Mouse (Mus musculus): Measurements from ENCODE around the gene Adamtsl5. TPM values are rescaled to one million over a fixed set of nuclear protein-coding genes. Genes with fewer than 3 reads are reported as not detected.

Adamtsl5 gene
- total RNA-seq, 1 experiment from 2014 or later = not detected

DNA sequence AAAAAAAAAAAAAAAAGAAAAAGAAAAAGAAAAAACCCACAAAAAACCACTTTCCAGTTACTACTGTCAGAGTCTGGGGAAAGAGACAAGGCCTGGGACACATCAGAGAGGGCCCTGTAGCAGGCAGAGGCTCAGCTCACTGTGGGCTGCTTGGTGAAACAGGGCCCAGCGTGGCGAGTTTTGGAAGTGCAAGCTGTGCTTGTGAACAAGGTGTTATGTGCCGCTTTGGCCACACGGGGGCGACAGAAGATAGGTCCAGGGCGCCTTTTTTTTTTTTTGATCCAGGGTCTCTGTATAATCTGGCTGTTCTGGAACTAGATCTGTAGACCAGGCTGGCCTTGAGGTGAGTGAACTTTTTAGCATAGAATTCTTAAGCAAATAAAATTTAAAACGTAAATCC lies 27.9 kb upstream of the Adamtsl5 start:
- ATAC-seq (ENCODE audit: extremely low read depth, insufficient number of reproducible peaks, low FRiP score, poor library complexity, severe bottlenecking) = peak; percentile 81

GRCm38 (mm10) chr10:80374063-80374462 lies 25.9 kb upstream of the Adamtsl5 start:
- no peak for ATAC-seq (ENCODE audit: extremely low read depth, insufficient number of reproducible peaks, low FRiP score, poor library complexity, severe bottlenecking)

DNA sequence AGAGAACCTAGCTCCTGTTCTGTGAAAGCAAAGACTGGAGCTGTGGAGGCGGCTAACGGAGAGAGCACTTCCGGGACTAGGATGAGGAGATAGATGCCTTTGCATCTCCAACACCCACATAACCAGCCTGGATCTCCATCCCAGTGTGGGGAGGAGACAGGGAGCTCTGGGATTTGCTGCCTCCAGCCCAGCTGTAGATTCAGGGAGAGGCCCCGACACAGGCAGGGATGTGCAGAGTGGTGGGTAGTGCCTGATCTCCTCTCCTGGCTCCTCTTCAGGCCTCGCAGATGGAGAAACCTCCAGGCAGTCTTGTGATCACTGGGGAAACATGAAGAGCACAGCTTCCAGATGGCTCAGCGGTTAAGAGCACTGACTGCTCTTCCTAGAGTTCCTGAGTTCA lies 24.5 kb upstream of the Adamtsl5 start:
- no peak for ATAC-seq (ENCODE audit: extremely low read depth, insufficient number of reproducible peaks, low FRiP score, poor library complexity, severe bottlenecking)

- no peak for ATAC-seq (ENCODE audit: extremely low read depth, insufficient number of reproducible peaks, low FRiP score, poor library complexity, severe bottlenecking)
These were observed 23.8 kb upstream of the Adamtsl5 start for GRCm38 (mm10) chr10:80371983-80372382.

GRCm38 (mm10) chr10:80371411-80371966 lies 23.3 kb upstream of the Adamtsl5 start:
- ATAC-seq (ENCODE audit: extremely low read depth, insufficient number of reproducible peaks, low FRiP score, poor library complexity, severe bottlenecking) = peak; percentile 57

GRCm38 (mm10) chr10:80369995-80370747 lies 22.0 kb upstream of the Adamtsl5 start:
- ATAC-seq (ENCODE audit: extremely low read depth, insufficient number of reproducible peaks, low FRiP score, poor library complexity, severe bottlenecking) = no peak

- no peak for ATAC-seq (ENCODE audit: extremely low read depth, insufficient number of reproducible peaks, low FRiP score, poor library complexity, severe bottlenecking)
These were observed 20.2 kb upstream of the Adamtsl5 start for GRCm38 (mm10) chr10:80368392-80368791.

GRCm38 (mm10) chr10:80367954-80368353 lies 19.7 kb upstream of the Adamtsl5 start:
- ATAC-seq (ENCODE audit: extremely low read depth, insufficient number of reproducible peaks, low FRiP score, poor library complexity, severe bottlenecking) = no peak

DNA sequence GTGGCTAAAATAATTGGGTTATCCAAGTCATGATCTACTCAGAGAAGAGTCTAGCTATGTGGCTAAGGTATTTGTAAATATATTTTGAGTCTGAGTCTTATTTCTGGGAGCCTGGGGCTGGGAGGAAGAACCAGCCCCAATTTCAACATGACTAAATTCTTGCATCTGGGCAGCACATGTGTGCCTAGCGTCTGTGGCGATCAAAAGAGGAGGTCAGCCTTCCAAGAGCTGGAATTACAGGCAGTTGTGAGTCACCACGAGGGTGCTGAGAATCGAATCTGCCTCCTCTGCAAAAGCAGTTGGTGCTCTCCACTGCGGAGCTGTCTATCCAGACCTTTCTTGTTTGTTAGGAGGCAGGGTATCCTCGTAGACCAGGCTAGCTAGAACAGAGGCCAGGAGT lies 17.5 kb upstream of the Adamtsl5 start:
- ATAC-seq (ENCODE audit: extremely low read depth, insufficient number of reproducible peaks, low FRiP score, poor library complexity, severe bottlenecking) = no peak

DNA sequence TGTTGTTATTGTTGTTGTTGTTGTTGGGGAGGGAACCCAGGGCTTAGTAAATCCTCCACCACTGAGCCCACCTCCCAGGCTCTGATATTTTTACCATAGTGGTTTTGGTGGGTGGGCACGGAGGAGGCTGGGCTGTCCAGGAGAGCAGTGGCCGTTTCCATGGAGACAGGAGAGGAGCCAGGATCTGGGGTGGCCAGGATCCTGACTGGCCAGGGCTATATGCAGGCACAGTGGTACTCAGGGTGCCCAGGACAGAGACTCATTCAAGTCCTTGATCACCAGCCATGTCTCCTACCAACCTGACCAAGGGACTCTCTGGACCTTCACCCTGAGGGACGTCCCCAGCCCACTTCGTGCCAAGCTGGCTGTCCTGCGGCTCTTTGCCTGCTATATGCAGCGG lies 15.5 kb upstream of the Adamtsl5 start:
- ATAC-seq (ENCODE audit: extremely low read depth, insufficient number of reproducible peaks, low FRiP score, poor library complexity, severe bottlenecking) = no peak

- ATAC-seq (ENCODE audit: extremely low read depth, insufficient number of reproducible peaks, low FRiP score, poor library complexity, severe bottlenecking) = no peak
These were observed 9.9 kb upstream of the Adamtsl5 start for GRCm38 (mm10) chr10:80357994-80358639.

DNA sequence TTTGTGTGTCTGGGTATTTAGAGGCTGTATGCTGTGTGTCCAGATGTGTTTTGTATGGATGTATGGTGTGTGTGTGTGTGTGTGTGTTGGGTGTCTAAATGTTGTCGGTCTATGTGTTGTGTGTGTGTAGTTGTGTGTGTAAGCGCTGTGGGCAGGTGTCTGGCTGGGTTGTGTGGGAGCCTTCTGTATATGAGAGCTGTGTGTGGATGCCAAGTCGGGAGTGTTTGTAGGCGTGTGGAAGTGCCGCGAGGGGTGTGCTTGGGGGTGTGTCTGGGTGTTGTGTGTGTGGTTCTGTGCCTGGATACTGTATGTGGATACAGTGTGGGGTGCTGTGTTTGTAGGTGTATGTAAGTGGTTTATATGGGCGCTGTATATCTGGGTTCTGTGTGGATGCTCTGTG lies 9.1 kb upstream of the Adamtsl5 start:
- no peak for ATAC-seq (ENCODE audit: extremely low read depth, insufficient number of reproducible peaks, low FRiP score, poor library complexity, severe bottlenecking)

DNA sequence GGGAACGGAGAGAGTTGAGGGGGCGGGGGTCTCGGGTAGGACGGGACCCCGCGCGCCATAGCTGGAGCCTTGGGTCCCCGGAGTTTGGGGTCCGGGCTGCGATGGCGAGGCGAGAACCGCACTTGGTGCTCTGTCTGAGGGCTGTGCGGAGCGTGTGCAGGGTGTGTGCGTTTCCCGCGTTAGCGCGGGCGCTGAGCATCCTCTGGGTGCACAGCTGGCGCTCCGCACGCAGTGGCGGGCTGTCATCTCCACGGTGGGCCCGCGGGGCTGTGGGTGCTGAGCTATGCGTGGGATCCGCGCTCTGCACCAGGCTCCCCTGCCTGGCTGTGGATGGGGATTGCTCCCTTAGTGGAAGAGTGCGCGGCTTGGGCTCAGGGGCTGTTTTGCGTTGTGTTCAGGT lies 8.5 kb upstream of the Adamtsl5 start:
- ATAC-seq (ENCODE audit: extremely low read depth, insufficient number of reproducible peaks, low FRiP score, poor library complexity, severe bottlenecking) = no peak

DNA sequence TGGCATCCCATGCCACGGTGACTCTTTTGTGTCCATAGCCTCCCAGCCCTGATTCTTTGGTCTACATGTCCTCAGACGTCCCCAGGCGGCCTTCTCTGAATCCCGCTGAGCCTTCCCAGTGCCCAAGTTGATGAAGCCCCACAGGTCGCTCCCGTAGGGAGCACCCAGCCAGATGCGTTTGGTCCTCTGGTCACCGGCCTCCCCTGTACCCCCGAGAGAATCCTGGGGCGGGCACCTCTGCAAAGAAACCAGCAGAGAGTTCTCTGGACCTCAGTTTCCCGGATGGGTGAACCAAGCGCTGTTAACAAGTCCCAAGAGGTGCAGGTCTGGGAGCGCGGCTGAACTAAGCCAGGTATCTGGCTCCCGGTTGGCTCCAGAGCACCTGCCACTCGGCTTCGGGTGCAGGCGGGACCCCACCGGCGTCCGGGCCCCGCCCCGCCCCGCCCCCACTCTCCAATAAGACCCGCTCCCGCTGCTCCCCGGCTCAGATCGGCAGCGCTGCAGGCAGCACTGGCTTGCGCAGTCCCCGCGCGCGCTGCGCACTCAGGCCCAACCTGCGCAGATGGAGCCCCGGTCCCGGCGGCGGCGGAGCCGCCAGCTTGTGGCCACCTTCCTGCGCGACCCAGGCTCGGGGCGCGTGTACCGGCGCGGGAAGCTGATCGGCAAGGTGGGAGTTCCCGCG lies 7.9 kb upstream of the Adamtsl5 start, which contains the start of gene Plk5:
Plk5 (plus strand) TSS at position 459 of the 682 bp plus-strand sequence.
- ATAC-seq (ENCODE audit: extremely low read depth, insufficient number of reproducible peaks, low FRiP score, poor library complexity, severe bottlenecking) = no peak

DNA sequence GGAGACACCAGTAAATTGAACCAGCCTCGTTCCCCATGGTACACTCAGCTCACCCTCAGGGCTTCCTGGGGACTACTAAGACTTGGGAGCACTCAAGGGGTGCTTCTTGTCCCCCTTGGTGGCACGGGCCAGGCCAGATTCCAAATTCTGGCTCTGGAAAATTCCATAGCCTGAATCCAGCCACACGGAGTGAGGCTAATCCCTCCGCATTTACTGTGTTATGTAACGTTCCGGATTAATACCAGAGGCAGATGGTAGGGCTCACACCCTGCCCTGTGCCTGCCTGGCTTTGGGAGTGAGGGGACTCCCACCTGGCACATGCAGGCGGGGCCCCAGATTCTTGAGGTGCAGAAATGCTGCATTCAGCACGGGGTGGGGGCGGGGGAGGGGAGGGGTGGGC lies 7.2 kb upstream of the Adamtsl5 start:
- ATAC-seq (ENCODE audit: extremely low read depth, insufficient number of reproducible peaks, low FRiP score, poor library complexity, severe bottlenecking) = no peak

- ATAC-seq (ENCODE audit: extremely low read depth, insufficient number of reproducible peaks, low FRiP score, poor library complexity, severe bottlenecking) = no peak
These were observed 4.5 kb upstream of the Adamtsl5 start for GRCm38 (mm10) chr10:80352727-80353126.

- ATAC-seq (ENCODE audit: extremely low read depth, insufficient number of reproducible peaks, low FRiP score, poor library complexity, severe bottlenecking) = no peak
These were observed 3.7 kb upstream of the Adamtsl5 start for GRCm38 (mm10) chr10:80351896-80352295.

DNA sequence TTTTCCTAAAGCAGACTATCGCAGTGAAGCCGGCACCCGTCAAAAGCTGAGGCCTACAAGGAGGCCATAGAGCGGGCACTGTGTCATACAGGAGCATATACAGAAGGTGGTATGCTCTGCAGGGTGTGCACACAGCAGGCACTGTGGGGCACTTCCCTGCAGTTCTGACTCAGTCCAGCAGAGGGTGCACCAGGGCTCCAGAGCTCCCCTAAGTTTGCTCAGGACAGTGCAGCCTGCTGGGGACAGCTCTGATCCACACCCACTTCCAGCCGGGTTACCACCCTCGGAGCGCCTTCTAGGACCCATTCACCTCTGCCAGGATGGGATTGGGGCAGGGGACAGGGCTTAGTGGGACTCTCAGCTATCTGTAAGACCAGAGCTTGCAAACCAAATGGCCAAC lies 2.1 kb upstream of the Adamtsl5 start:
- peak; percentile 76 for ATAC-seq (ENCODE audit: extremely low read depth, insufficient number of reproducible peaks, low FRiP score, poor library complexity, severe bottlenecking)

DNA sequence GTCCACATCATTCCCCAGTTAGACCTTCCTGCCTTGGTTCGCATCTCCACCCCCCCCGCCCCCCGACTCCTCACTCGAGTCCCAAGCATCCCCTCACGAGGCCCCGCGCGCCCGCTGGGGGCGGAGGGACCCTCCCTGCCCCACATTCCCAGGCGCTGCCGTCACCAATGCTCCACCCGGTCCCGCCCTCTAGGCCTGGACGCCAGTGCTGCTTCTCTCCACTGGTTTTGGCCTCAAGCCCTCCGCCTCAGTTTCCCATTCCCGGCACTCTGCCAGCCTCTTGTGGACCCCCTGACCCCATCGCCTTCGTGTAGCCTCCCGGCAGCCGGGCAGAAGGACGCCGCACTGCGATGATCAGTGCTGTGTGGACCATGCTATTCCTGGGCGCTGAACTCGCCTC lies 769 bp upstream of the Adamtsl5 start:
- ATAC-seq (ENCODE audit: extremely low read depth, insufficient number of reproducible peaks, low FRiP score, poor library complexity, severe bottlenecking) = no peak

DNA sequence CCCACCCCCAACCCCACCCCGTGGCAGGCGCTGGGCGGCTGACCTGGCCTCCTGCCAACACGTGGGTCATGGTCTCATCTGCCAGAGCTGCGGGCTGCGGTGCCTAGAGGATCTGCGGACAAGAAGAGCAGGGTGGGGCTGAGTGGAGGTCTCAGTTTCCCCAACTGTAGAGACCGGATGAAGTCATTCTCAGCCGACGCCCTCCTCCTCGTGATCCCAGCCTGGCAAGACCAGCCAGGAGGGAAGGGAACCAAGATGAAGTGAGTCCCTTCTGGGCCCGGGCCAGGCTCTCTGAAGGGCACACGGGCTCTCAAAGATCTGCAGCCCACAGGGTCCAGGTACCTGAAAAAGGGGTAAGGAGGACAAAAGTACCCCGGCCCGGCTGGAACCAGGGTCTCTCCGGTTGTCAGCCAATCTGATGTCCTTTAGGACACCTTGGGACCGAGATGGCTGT lies 671 bp downstream of the Adamtsl5 start:
- ATAC-seq (ENCODE audit: extremely low read depth, insufficient number of reproducible peaks, low FRiP score, poor library complexity, severe bottlenecking) = no peak

All from neutrophil, adult 5-6 weeks (primary cell).